Mouse (Mus musculus) spleen, adult 2 months (tissue): Measurements from ENCODE around the gene Atg10. TPM values are rescaled to one million over a fixed set of nuclear protein-coding genes. Genes with fewer than 3 reads are reported as not detected.

ENCODE experiments used
- DNase-seq, 2 experiments: peaks; one replicate each; pipeline versions ENCODE4 v3.0.0 to v3.0.0-alpha.2; 2012 to 2021; ENCODE audit warnings: low spot score in 2 of 2, low read depth in 1 of 2
- H3K27ac ChIP-seq: fragments of 200-500 bp; 2 replicates; pipeline ENCODE4 v1.5.1; 2012; ENCODE audit warnings: low read length, inconsistent platforms; ENCODE audit not compliant: insufficient read depth
- H3K27me3 ChIP-seq: fragments of 200-500 bp; 2 replicates; pipeline ENCODE4 v1.6.1; 2012; ENCODE audit warnings: mild to moderate bottlenecking, moderate library complexity, low read length, inconsistent platforms; ENCODE audit not compliant: control insufficient read depth, insufficient read depth
- H3K36me3 ChIP-seq: fragments of 200-500 bp; 2 replicates; pipeline ENCODE4 v1.6.1; 2012; ENCODE audit warnings: mild to moderate bottlenecking, low read length, inconsistent platforms; ENCODE audit not compliant: control insufficient read depth, insufficient read depth
- H3K4me1 ChIP-seq: fragments of 200-500 bp; 2 replicates; pipeline ENCODE4 v1.6.1; 2011; ENCODE audit warnings: inconsistent platforms; ENCODE audit not compliant: control insufficient read depth, insufficient read depth, insufficient read length
- H3K4me3 ChIP-seq: fragments of 200-500 bp; 2 replicates; pipeline ENCODE4 v1.5.1; 2011; ENCODE audit warnings: mild to moderate bottlenecking, inconsistent platforms; ENCODE audit not compliant: insufficient read depth, insufficient read length; ENCODE audit errors: extremely low read depth
- CTCF ChIP-seq: fragments of 200-500 bp; IDR thresholded peaks from 2 replicates; pipeline ENCODE4 v1.5.1; 2011; ENCODE audit warnings: mild to moderate bottlenecking, inconsistent platforms; ENCODE audit not compliant: insufficient read depth, insufficient read length, insufficient replicate concordance; ENCODE audit errors: extremely low read depth
- POLR2A ChIP-seq: fragments of 200-500 bp; IDR thresholded peaks from 2 replicates; pipeline ENCODE4 v1.6.1; 2011; ENCODE audit warnings: low read depth, low read length, inconsistent platforms
- WGBS: fragments of 180-500 bp; shearing (Covaris S2); methylation state at CpG from one replicate; pipeline ENCODE4 v1.1.7; 2018; 5-methylcytosine and 5-hydroxymethylcytosine counted together
- polyA plus RNA-seq: library from polyadenylated mRNA; depleted of rRNA; stranded (reverse); fragments of >200 nt; gene quantifications from 2 replicates; pipeline ENCODE4 v1.2.3, GENCODE M21; 2012

The Atg10 gene
- polyA plus RNA-seq, 1 experiment = 0.95 TPM

GRCm38 (mm10) chr13:91187378-91188234 lies 36.2 kb downstream of the Atg10 start:
- H3K4me3 ChIP-seq = no peak overlapping the region
- H3K4me1 ChIP-seq = no peaks in the 10 kb centered on the region
- TF ChIP-seq CTCF = no peak
- no peak for TF ChIP-seq POLR2A
- H3K36me3 ChIP-seq = no peaks in the 10 kb centered on the region
- no peaks in the 10 kb centered on the region for H3K27me3 ChIP-seq
- no peak overlapping the region for H3K27ac ChIP-seq
- no peak for DNase-seq
- WGBS = 92% methylated on average over 13 of the region's 13 CpGs

GRCm38 (mm10) chr13:91185248-91185867 lies 38.4 kb downstream of the Atg10 start:
- Histone ChIP-seq H3K27me3 (no peaks in the 10 kb centered on the region), H3K4me1 (no peaks in the 10 kb centered on the region), H3K4me3 (no peak overlapping the region), H3K36me3 (no peaks in the 10 kb centered on the region), H3K27ac (no peak overlapping the region)
- no peak for TF ChIP-seq CTCF
- TF ChIP-seq POLR2A = no peak
- 87% methylated on average over 3 of the region's 3 CpGs for WGBS
- DNase-seq = no peak

- Histone ChIP-seq H3K4me3 (no peak overlapping the region), H3K27me3 (no peaks in the 10 kb centered on the region), H3K27ac (no peak overlapping the region), H3K36me3 (no peaks in the 10 kb centered on the region), H3K4me1 (no peaks in the 10 kb centered on the region)
- DNase-seq = no peak
- WGBS = 90% methylated on average over 3 of the region's 3 CpGs
- TF ChIP-seq POLR2A = no peak
Observed at GRCm38 (mm10) chr13:91184226-91184625, 39.5 kb downstream of the Atg10 start.

- no peaks in the 10 kb centered on the region for H3K36me3 ChIP-seq
- 93% methylated on average over 8 of the region's 8 CpGs for WGBS
- no peak for DNase-seq
- H3K4me1 ChIP-seq = no peaks in the 10 kb centered on the region
- no peaks in the 10 kb centered on the region for H3K27me3 ChIP-seq
- no peak overlapping the region for H3K27ac ChIP-seq
- no peak overlapping the region for H3K4me3 ChIP-seq
- no peak for TF ChIP-seq CTCF
- no peak for TF ChIP-seq POLR2A
Observed at GRCm38 (mm10) chr13:91180364-91180763, 43.4 kb downstream of the Atg10 start.

- DNase-seq = no peak
- Histone ChIP-seq H3K4me3 (no peak overlapping the region), H3K36me3 (no peaks in the 10 kb centered on the region), H3K4me1 (no peaks in the 10 kb centered on the region), H3K27me3 (no peaks in the 10 kb centered on the region), H3K27ac (no peak overlapping the region)
- TF ChIP-seq CTCF = no peak
- TF ChIP-seq POLR2A = no peak
- 91% methylated on average over 8 of the region's 8 CpGs for WGBS
Observed at GRCm38 (mm10) chr13:91179174-91179899, 44.4 kb downstream of the Atg10 start.

GRCm38 (mm10) chr13:91178428-91179160 lies 45.2 kb downstream of the Atg10 start:
- H3K36me3 ChIP-seq = no peaks in the 10 kb centered on the region
- WGBS = 88% methylated on average over 9 of the region's 9 CpGs
- no peaks in the 10 kb centered on the region for H3K27me3 ChIP-seq
- no peak for TF ChIP-seq CTCF
- no peak for TF ChIP-seq POLR2A
- H3K27ac ChIP-seq = no peak overlapping the region
- no peaks in the 10 kb centered on the region for H3K4me1 ChIP-seq
- no peak overlapping the region for H3K4me3 ChIP-seq
- no peak for DNase-seq
